8 mouse cellular contexts compared by ENCODE assay signal in genomic region chr6:125231117-125232044, GRCm38 (mm10). TPM values are rescaled to one million over a fixed set of nuclear protein-coding genes. Genes with fewer than 3 reads are reported as not detected.
DNase-seq lines count a peak whose midpoint lies in the region; ATAC-seq and TF ChIP-seq lines count a peak whose summit lies in the region.

Gene Tapbpl, minus strand, starts transcription at chr6:125231860.

- H3K4me2 ChIP-seq in hindbrain, postnatal 0 days (ENCODE audit: low read depth, low read length): peak within 1 kb of the TSS; percentile 89

- H3K27me3 ChIP-seq in hindbrain, postnatal 0 days (ENCODE audit: insufficient read depth, low read length): no peaks in the 10 kb centered on the region
- H3K27me3 ChIP-seq in limb, embryonic 10.5 days (ENCODE audit: low read depth, poor library complexity, severe bottlenecking): no peaks in the 10 kb centered on the region
- no peaks in the 10 kb centered on the region for H3K27me3 ChIP-seq in midbrain, embryonic 10.5 days (ENCODE audit: low read depth, poor library complexity, severe bottlenecking)

- no peak for TF ChIP-seq CTCF in hindbrain, postnatal 0 days (IDR thresholded peaks at IDR 0.05; ENCODE audit: low read depth)

- ATAC-seq in hindbrain, postnatal 0 days: peak; percentile 82

- DNase-seq in left cerebral cortex, adult 11 months (ENCODE audit: low spot score): peak; percentile 33
- DNase-seq in left cerebral cortex, adult 8-10 months (ENCODE audit: low spot score in 2 of 2): no peak
- peak; percentile 79 for DNase-seq in cerebellum, adult 9-11 months
- peak; percentile 31 to 33 for DNase-seq in gastrocnemius, adult 8-10 months (ENCODE audit: low spot score in 2 of 2)
- peak; percentile 78 for DNase-seq in hindbrain, postnatal 0 days (ENCODE audit: low spot score)
- DNase-seq in limb, embryonic 10.5 days (ENCODE audit: low spot score): peak; percentile 44
- DNase-seq in midbrain, embryonic 10.5 days (ENCODE audit: low spot score): peak; percentile 44
- peak; percentile 58 for DNase-seq in spleen, adult 12 weeks (ENCODE audit: low spot score)

- no peaks in the 10 kb centered on the region for H3K9me3 ChIP-seq in hindbrain, postnatal 0 days (ENCODE audit: low read length)
- no peaks in the 10 kb centered on the region for H3K9me3 ChIP-seq in limb, embryonic 10.5 days (replicated peaks)
- H3K9me3 ChIP-seq in midbrain, embryonic 10.5 days (replicated peaks): no peaks in the 10 kb centered on the region

- 9% methylated on average over 16 of the region's 16 CpGs for WGBS in hindbrain, postnatal 0 days
- 4% methylated on average over 16 of the region's 16 CpGs for WGBS in limb, embryonic 10.5 days
- WGBS in midbrain, embryonic 10.5 days: 8% methylated on average over 16 of the region's 16 CpGs

- H3K4me3 ChIP-seq in hindbrain, postnatal 0 days (ENCODE audit: low read length): peak within 1 kb of the TSS; percentile 44
- peak within 1 kb of the TSS; percentile 58 for H3K4me3 ChIP-seq in limb, embryonic 10.5 days
- peak within 1 kb of the TSS; percentile 59 for H3K4me3 ChIP-seq in midbrain, embryonic 10.5 days

- H3K36me3 ChIP-seq in hindbrain, postnatal 0 days (ENCODE audit: insufficient read depth, low read length): no peaks in the 10 kb centered on the region
- no peaks in the 10 kb centered on the region for H3K36me3 ChIP-seq in limb, embryonic 10.5 days
- H3K36me3 ChIP-seq in midbrain, embryonic 10.5 days: no peaks in the 10 kb centered on the region

- peaks cover 10% of the 10 kb centered on the region; the same call in 1 of the 2 replicates for H3K4me1 ChIP-seq in hindbrain, postnatal 0 days (ENCODE audit: insufficient read depth, low read length)
- peaks cover 34% of the 10 kb centered on the region for H3K4me1 ChIP-seq in limb, embryonic 10.5 days
- peaks cover 40% of the 10 kb centered on the region for H3K4me1 ChIP-seq in midbrain, embryonic 10.5 days

- H3K27ac ChIP-seq in hindbrain, postnatal 0 days: peak within 1 kb of the TSS; percentile 80
- peak within 1 kb of the TSS; percentile 83 for H3K27ac ChIP-seq in limb, embryonic 10.5 days
- H3K27ac ChIP-seq in midbrain, embryonic 10.5 days (replicated peaks): peak within 1 kb of the TSS; percentile 81

- peak within 1 kb of the TSS; percentile 61 for H3K9ac ChIP-seq in hindbrain, postnatal 0 days (replicated peaks; ENCODE audit: low read length)

RNA-seq across cellular contexts. Expression of gene Tapbpl, which starts in this region (rescaled TPM):
- 1 to 10 TPM; 4.3 to 7.0 (median 6.4) TPM for total RNA-seq in left cerebral cortex, adult 8-10 months (2022)
- total RNA-seq in gastrocnemius, adult 8-10 months (2022): 1 to 10 TPM; 1.6 to 2.3 (median 2.0) TPM
- total RNA-seq in hindbrain, postnatal 0 days (2014; rRNA removed): 4.5 and 7.0 TPM in 2 replicates
- 7.0 and 7.8 TPM in 2 replicates for polyA plus RNA-seq in hindbrain, postnatal 0 days (2015; fragmentation: Nextera tagmentation; extraction: Ambion mirVana)
- 1.0 and 1.8 TPM in 2 replicates for polyA plus RNA-seq in limb, embryonic 10.5 days (2016; fragmentation: Nextera tagmentation; extraction: Ambion mirVana)
- polyA plus RNA-seq in midbrain, embryonic 10.5 days (2016; fragmentation: Nextera tagmentation; extraction: Ambion mirVana): 1.5 and 2.0 TPM in 2 replicates

Comparison
In these comparisons a context has a peak if more than half of its experiments do, and no peak if none do; other contexts are left out.
1. DNase-seq: peak in left cerebral cortex, adult 11 months (single experiment), cerebellum, adult 9-11 months (single experiment), gastrocnemius, adult 8-10 months (2 of 2), hindbrain, postnatal 0 days (single experiment), limb, embryonic 10.5 days (single experiment), midbrain, embryonic 10.5 days (single experiment) and spleen, adult 12 weeks (single experiment); none in left cerebral cortex, adult 8-10 months (0 of 2).
2. Peak in every context shown above with its lines, with median percentiles within 50 percentile points of each other: H3K27ac ChIP-seq and H3K4me3 ChIP-seq.